Mouse (Mus musculus): Measurements from ENCODE around the gene CN725425.

Gene CN725425

DNA sequence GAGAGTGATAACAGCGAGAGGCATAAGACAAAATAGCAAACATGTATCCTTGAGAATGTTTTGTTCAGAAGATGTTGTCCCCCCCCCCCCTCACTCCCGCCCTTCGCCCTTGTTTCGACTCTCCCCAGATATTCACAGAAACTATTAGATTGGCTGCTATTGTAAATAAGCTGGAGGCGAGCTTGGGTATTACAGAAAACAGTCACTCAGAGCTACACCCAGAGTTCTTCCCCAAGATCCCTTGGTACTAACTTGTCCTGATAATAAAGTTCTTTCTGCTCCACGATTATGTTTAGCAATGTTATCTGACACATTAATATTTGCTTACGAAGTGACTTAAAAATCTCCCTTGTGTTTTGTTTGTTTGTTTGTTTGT is 7.1 kb upstream of the CN725425 start:
- Histone ChIP-seq H3K36me3 (ENCODE audit: insufficient read depth, low read length) (no peaks in the 10 kb centered on the region), H3K27me3 (ENCODE audit: insufficient read depth, low read length) (peaks cover 8% of the 10 kb centered on the region), H3K9me3 (ENCODE audit: low read length) (no peaks in the 10 kb centered on the region), H3K4me3 (replicated peaks; ENCODE audit: low read length) (no peak overlapping the region; the same call in 1 of the 2 replicates), H3K4me1 (replicated peaks; ENCODE audit: low read depth, low read length) (peaks cover 7% of the 10 kb centered on the region)
- TF ChIP-seq POU5F1 (IDR thresholded peaks at IDR 0.05; ENCODE audit: borderline replicate concordance, low read length) (no peak), NANOG (IDR thresholded peaks at IDR 0.05; ENCODE audit: borderline replicate concordance, low read length) (no peak), CTCF (conservative IDR thresholded peaks at IDR 0.05; ENCODE audit: low read length) (no peak)

DNA sequence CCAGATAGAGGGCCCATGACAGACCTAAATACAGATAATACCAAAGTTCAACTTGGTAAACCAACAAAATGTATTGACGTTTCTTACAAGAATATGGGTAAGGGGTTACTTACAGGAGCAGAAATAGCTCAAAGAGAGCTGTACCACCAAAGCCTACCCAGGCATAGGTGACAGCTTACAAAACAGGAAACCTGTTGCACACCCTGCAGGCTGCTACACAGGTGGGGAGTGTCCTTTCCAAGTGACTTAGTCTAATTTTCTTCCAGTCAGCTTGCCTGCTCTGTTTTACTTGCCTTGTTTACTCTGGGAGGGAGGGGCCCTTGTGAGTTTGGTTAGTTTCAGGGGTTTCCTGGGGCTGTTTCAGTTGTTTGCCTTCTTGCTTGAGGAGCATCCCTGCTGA is 1.5 kb downstream of the CN725425 start:
- Histone ChIP-seq H3K4me1 (replicated peaks; ENCODE audit: low read depth, low read length) (no peaks in the 10 kb centered on the region), H3K9me3 (ENCODE audit: low read length) (no peaks in the 10 kb centered on the region), H3K4me3 (replicated peaks; ENCODE audit: low read length) (no peak overlapping the region), H3K36me3 (ENCODE audit: insufficient read depth, low read length) (no peaks in the 10 kb centered on the region), H3K27me3 (ENCODE audit: insufficient read depth, low read length) (no peaks in the 10 kb centered on the region)
- TF ChIP-seq NANOG (IDR thresholded peaks at IDR 0.05; ENCODE audit: borderline replicate concordance, low read length) = no peak

DNA sequence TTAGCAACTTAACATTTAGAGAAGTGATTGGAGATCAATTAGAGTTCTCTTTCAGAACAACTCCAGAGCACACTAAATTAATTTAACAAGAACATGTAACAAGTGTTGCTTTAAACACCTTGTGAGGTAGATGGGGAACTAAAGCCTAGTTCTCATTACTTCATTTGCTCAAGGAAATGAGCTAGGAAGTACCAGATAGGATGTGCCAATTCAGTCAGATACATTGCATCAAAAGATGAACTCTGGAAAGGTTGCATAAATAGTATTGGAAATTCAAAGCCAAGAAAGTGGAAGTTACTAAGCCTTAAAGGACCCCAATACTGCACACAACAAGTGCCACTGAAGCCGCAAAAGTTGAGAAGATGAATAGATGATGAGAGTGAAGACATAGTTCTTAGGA is 3.2 kb downstream of the CN725425 start:
- H3K4me1 ChIP-seq (replicated peaks; ENCODE audit: low read depth, low read length) = no peaks in the 10 kb centered on the region
- no peaks in the 10 kb centered on the region for H3K9me3 ChIP-seq (ENCODE audit: low read length)
- TF ChIP-seq CTCF (conservative IDR thresholded peaks at IDR 0.05; ENCODE audit: low read length) = no peak
- TF ChIP-seq NANOG (IDR thresholded peaks at IDR 0.05; ENCODE audit: borderline replicate concordance, low read length) = no peak
- no peak for TF ChIP-seq POU5F1 (IDR thresholded peaks at IDR 0.05; ENCODE audit: borderline replicate concordance, low read length)
- no peak overlapping the region for H3K4me3 ChIP-seq (replicated peaks; ENCODE audit: low read length)
- H3K36me3 ChIP-seq (ENCODE audit: insufficient read depth, low read length) = no peaks in the 10 kb centered on the region
- H3K27me3 ChIP-seq (ENCODE audit: insufficient read depth, low read length) = no peaks in the 10 kb centered on the region

DNA sequence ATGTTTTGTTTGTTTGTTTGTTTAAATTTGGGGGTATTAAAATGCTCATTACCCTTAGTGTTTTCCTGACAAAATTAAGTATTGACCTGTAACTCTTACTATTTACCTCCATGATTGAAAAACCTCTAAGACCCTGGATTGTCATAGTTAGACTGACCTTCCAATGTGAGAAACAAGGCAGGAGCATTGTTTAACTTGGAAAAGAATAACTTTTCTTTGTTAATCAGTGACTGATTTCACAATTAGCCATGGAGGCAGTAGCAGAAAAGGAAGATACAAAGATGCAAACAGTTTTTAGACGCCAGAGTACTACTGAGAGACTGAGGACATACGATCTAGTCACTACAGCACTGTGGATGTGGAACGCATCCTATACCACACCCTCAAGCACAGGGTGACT is 4.2 kb downstream of the CN725425 start:
- TF ChIP-seq CTCF (conservative IDR thresholded peaks at IDR 0.05; ENCODE audit: low read length) = no peak
- TF ChIP-seq NANOG (IDR thresholded peaks at IDR 0.05; ENCODE audit: borderline replicate concordance, low read length) = no peak
- TF ChIP-seq POU5F1 (IDR thresholded peaks at IDR 0.05; ENCODE audit: borderline replicate concordance, low read length) = no peak
- no peaks in the 10 kb centered on the region for H3K4me1 ChIP-seq (replicated peaks; ENCODE audit: low read depth, low read length)

DNA sequence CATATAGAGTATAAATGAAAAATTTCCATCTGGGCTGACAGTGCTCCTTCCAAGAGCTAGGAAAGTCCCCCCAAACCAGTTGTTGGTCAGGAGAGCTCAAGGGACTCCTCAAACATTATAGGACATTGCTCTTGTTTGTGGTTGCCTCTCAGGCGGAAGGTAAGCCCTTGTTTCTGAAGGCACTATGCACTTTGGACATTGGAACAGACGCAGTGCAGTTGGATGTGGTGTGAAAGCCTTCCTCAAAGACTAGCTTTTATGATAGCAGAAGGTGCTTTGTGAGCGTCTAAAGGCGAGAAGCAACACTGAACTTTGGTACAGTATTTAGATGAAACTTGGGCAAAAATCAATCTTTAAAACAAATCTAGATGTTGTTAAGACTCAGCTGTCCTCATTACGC is 7.2 kb downstream of the CN725425 start:
- no peaks in the 10 kb centered on the region for H3K27me3 ChIP-seq (ENCODE audit: insufficient read depth, low read length)
- H3K36me3 ChIP-seq (ENCODE audit: insufficient read depth, low read length) = no peaks in the 10 kb centered on the region
- H3K9me3 ChIP-seq (ENCODE audit: low read length) = no peaks in the 10 kb centered on the region
- TF ChIP-seq POU5F1 (IDR thresholded peaks at IDR 0.05; ENCODE audit: borderline replicate concordance, low read length) (no peak), NANOG (IDR thresholded peaks at IDR 0.05; ENCODE audit: borderline replicate concordance, low read length) (no peak), CTCF (conservative IDR thresholded peaks at IDR 0.05; ENCODE audit: low read length) (no peak)
- H3K4me1 ChIP-seq (replicated peaks; ENCODE audit: low read depth, low read length) = no peaks in the 10 kb centered on the region
- no peak overlapping the region for H3K4me3 ChIP-seq (replicated peaks; ENCODE audit: low read length)

More for the DNA sequence above, 4.2 kb downstream of the CN725425 start:
- H3K36me3 ChIP-seq (ENCODE audit: insufficient read depth, low read length) = no peaks in the 10 kb centered on the region
- no peaks in the 10 kb centered on the region for H3K27me3 ChIP-seq (ENCODE audit: insufficient read depth, low read length)
- no peaks in the 10 kb centered on the region for H3K9me3 ChIP-seq (ENCODE audit: low read length)
- no peak overlapping the region for H3K4me3 ChIP-seq (replicated peaks; ENCODE audit: low read length)

DNA sequence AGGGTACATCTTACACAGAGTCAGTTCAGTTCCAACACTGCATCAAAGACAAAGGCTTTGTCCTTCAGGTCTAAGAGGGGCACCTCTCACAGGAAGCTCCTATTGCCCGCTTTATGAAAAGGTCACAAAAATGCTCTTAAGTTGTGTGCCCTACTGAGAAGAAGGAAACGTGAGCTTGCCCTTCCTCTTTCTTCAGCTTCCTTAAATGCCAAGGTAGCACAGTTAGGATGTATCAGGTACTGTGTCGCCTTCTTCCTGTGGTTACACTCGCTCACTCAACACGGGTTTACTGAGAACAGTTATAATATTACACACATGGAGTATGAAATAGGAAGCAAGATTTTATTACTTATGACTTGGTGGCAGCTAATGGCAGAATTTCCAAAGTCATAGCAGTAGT is 38.0 kb downstream of the CN725425 start:
- Histone ChIP-seq H3K27me3 (ENCODE audit: insufficient read depth, low read length) (no peaks in the 10 kb centered on the region), H3K36me3 (ENCODE audit: insufficient read depth, low read length) (no peaks in the 10 kb centered on the region), H3K4me1 (replicated peaks; ENCODE audit: low read depth, low read length) (no peaks in the 10 kb centered on the region), H3K4me3 (replicated peaks; ENCODE audit: low read length) (no peak overlapping the region), H3K9me3 (ENCODE audit: low read length) (no peaks in the 10 kb centered on the region)
- TF ChIP-seq POU5F1 (IDR thresholded peaks at IDR 0.05; ENCODE audit: borderline replicate concordance, low read length) (no peak), CTCF (conservative IDR thresholded peaks at IDR 0.05; ENCODE audit: low read length) (no peak), NANOG (IDR thresholded peaks at IDR 0.05; ENCODE audit: borderline replicate concordance, low read length) (no peak)

DNA sequence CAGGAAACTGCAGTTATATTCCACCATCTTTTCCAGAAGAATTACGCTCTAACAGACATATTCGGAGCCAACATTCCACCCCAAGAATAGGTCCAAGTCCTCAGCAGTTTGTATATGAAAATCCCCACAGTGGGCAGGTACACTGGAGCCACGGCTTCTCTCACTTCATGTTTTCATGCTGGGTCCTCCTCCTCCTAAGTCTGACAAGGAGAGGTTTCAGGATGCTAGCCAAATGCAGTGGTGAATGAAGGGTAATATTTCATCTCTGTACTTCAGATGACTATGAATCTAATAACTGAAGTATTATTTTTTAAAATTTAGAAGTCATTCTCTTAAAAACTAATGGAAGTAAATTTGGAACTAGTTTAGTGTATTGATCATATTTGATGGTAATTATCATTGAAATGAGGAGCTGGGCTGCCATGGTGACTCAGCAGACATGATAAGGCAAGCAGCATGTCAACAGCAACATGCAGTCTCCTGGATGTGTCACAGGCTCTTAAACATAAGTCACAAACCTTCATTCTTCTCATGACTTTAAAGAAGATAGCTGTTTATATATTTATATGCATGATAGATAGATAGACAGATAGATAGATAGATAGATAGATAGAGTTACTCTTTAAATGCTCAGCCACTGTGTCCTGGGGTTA is 41.5 kb downstream of the CN725425 start:
- TF ChIP-seq CTCF (conservative IDR thresholded peaks at IDR 0.05; ENCODE audit: low read length) = no peak
- no peak for TF ChIP-seq NANOG (IDR thresholded peaks at IDR 0.05; ENCODE audit: borderline replicate concordance, low read length)
- no peak for TF ChIP-seq POU5F1 (IDR thresholded peaks at IDR 0.05; ENCODE audit: borderline replicate concordance, low read length)
- Histone ChIP-seq H3K27me3 (ENCODE audit: insufficient read depth, low read length) (no peaks in the 10 kb centered on the region), H3K36me3 (ENCODE audit: insufficient read depth, low read length) (no peaks in the 10 kb centered on the region), H3K4me1 (replicated peaks; ENCODE audit: low read depth, low read length) (no peaks in the 10 kb centered on the region), H3K4me3 (replicated peaks; ENCODE audit: low read length) (no peak overlapping the region), H3K9me3 (ENCODE audit: low read length) (no peaks in the 10 kb centered on the region)

DNA sequence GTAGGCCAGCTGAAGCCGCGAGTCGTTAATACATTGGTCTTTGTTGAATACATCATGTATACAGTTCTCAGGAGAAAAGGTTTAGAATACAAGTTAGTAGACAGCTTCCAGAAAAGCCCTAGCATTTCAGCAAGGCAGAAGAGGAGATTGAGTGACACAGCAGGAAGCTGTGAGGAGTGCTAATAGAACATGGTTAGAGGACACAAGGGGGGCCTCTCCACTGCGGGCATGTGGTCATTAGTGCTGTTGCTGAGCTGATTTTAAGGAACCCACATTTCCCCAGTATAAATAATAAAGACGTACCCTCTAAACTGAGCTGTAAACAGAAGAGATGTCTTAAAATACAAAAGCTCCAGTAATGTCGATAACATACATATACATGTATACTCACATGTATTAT is 51.5 kb downstream of the CN725425 start:
- Histone ChIP-seq H3K4me3 (replicated peaks; ENCODE audit: low read length) (no peak overlapping the region), H3K36me3 (ENCODE audit: insufficient read depth, low read length) (no peaks in the 10 kb centered on the region), H3K27me3 (ENCODE audit: insufficient read depth, low read length) (no peaks in the 10 kb centered on the region), H3K9me3 (ENCODE audit: low read length) (no peaks in the 10 kb centered on the region), H3K4me1 (replicated peaks; ENCODE audit: low read depth, low read length) (peaks cover 5% of the 10 kb centered on the region; the same call in 1 of the 2 replicates)
- TF ChIP-seq CTCF (conservative IDR thresholded peaks at IDR 0.05; ENCODE audit: low read length) = no peak
